Mouse (Mus musculus) cerebellum, postnatal 36 days (tissue): ENCODE measurements around the gene Mrgpre.

ENCODE experiments used
- DNase-seq, 2 experiments: peaks; one replicate each; pipeline ENCODE4 v3.0.0; 2021 to 2022; ENCODE audit warnings: mixed read lengths in 2 of 2

Mrgpre gene

DNA sequence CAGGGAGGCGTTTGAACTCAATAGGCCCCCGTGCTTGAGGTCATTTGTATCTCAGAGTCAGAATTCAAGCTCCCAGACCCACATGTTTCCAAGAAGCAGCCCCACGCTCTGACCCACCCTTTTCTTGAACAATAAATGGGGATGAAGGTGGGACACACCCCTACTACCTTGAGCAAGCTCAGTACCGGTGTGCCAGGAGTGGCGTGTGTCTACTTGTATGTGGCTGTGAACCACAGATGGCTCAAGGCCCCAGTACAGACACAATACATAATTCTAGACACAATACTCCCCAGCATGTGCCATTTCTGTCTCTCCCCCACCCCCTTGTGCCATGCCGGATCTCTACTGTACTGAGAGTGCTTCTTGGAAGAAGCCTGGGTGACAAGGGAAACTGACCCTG is 46.1 kb downstream of the Mrgpre start:
- DNase-seq, result no peak

DNA sequence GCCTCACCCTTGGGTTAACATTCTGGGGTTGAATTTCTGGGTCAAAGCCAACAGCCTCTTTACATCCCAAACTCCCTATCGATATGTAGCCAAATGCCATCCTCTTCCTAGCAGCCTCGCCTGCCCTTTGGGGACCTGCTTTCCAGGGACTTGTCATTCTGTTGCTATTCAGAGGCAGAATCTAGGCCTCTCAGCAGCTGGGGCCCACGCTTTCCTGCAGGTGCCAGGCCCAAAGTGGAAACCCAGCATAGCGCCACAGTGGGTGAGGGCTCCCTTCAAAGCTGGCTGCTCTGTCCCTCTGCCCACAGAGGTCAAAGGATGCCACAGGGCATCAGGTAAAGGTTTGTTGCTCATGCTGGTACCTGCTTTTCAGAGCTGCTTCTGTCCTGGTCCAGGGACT is 50.6 kb downstream of the Mrgpre start:
- no peak for DNase-seq

DNA sequence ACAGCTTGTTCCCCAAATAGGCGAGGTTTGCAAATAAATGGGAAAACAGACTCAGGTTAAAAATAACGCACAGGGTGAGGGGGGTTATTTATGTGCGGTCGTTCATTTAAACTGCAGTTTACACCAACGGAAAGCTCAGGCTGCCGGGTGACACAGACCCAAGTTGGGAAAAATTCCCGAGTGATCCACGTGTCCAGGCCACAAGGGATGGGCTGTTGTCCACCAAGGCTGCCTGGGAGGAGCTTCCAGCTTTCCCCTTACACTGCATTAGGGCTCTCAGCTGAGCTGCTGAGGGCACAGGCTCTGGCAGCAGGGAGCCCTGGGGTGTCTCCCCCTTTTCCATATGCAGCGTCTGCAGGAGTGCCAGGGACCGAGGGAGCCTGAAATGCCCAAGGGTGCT is 54.4 kb downstream of the Mrgpre start:
- DNase-seq, result no peak
